Mouse (Mus musculus): ENCODE measurements at regions not wholly inside any gene's neighbourhood (a gene's known extent, or its start where the extent isn't known, plus 50 kb on each side); places are given as distances from the start of the nearest gene placed in this dataset.

DNA sequence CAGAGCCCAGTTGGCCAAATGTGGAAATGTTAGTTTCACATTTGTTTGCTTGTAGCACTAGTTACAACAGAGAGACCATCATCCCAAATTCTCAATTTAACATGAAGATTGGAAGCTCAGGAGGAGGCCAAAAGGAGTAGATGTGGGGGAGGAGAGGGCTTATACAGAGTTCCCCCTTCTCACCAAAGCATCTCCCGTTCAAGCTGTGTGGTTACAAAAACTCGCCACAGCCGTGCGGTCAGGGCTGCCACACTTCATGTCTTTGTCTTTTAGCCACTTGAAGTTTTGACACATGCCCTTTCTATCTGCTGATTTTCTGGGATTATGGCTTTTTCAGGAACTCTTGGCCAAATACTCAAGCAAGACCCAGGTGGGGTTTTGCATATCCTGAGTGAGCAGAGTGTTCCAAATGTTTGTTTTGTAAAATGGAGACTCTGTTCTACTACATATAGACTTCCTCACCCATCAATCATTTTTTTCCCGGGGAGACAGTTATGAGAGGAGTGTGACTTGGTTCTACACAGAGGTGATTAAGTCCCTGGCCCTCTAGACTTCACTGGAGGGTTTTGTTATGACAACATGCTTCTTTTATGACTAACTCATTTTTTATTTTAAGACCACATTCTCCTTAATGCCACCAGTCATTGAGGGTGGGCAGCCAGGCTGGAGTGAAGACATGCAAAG lies 605.4 kb upstream of the Sall1 start:
- DNase-seq (ENCODE audit: low read depth) = no peak

DNA sequence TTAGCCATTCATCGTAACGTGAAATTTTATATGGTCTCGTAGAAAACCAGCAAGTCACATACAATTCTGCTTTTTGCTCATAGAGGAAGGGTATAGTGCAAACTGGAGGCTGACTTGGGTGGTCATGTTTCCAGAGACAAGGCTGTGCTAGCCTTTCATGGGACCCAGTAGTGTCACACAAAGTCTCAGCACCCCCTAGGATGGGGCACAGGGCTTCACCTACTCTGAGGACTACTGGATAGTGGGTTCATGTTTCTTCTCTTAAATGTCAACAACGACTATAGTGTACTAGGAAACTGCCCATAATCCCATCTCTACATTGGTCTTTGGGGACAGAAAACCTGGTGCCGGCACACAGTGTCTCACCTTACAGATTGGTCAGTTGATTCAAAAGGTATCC lies 603.0 kb upstream of the Sall1 start:
- no peak for DNase-seq (ENCODE audit: low read depth)

DNA sequence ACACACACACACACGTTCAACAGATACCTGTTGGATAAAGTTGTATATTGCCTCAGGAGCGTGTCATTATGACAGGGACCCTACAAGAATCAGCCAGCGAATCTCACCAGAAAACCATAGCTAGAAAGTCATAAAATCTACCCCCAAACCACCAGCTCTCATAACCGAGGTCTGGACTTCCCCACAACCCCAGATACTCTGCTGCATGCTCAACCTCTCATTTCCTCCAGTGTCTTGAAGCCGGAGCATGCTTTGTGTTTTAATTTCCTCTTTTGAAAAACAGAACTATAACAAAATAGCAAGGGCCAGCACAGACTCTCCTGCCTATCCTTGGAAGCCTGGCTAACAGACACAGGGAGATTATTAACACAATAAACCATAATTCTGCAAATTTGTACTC lies 597.4 kb upstream of the Sall1 start:
- DNase-seq (ENCODE audit: low read depth) = no peak

DNA sequence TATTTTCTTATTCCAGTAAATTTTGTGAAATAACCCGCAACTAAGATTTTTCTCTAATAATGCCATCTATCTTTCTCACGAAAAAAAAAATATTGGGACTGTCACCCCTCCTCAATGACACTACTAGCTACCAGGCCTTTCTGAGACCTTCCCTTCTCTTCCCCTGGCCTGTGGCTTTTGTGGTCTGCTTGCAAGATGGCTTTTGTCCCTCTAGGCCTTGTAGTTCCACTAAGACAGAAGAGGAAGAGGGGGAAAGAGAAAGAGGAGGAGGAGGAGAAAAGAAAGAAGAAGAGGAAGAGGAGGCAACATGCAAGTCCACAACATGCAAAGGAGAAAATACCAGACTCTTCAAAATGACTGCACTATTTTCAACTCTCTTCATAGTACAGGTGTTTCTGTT lies 590.9 kb upstream of the Sall1 start:
- DNase-seq (ENCODE audit: low read depth) = no peak

DNA sequence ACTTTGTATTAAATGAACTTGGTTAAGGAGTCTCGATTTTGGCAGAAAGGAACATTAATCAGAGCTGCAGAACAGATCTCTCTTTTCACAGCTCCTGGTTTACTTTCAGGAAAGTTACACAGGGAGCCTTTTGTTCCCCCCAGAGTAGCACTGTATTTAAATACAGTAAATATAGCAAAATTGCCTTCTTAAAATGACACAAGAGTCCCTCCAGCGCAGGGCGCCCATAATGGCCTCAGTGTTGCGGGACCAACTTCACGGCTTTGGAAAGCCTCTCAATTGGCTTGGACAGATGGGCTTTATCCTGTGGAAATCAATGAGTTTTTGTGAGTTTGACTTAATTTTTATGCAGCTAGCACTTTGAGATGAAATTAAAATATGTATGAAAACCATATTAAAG lies 588.3 kb upstream of the Sall1 start:
- DNase-seq (ENCODE audit: low read depth) = no peak

DNA sequence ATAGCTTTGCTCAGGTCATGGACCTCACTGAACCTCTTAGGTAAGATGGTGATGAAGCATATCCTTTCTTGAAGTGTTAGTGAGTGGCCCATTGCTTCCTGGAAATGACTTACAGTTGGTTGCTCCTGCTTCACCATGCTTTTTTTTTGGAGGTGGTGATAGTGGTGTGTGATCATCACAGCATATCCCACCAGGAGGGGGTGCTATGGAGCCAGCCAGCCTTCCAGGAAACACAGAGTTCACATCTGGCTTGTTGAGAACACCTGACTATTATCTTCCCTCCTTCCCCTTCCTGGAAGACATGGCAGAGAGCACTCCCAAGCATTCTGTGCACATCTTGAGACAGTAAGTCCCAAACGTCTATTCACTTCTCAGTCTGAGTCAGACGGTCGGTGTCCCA lies 586.6 kb upstream of the Sall1 start:
- DNase-seq (ENCODE audit: low read depth) = no peak

DNA sequence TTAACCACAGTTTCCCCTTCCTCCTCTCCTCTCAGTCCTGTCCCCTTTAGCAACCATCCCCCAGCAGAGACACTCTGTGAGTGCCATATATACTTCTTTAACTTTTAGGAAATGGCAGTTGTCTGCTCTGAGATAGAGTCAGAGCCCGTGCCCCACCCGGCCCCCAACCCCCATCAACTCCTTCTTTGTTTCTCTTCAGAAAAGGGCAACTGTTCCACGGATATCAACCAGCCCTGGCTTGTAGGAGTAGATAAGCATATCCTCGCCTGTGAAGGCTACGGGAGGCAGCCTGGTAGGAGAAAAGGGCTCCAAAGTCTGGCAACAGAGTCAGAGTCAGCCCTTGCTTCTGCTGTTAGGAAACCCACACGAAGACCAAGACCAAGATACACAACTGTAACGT lies 574.1 kb upstream of the Sall1 start:
- DNase-seq (ENCODE audit: low read depth) = no peak

DNA sequence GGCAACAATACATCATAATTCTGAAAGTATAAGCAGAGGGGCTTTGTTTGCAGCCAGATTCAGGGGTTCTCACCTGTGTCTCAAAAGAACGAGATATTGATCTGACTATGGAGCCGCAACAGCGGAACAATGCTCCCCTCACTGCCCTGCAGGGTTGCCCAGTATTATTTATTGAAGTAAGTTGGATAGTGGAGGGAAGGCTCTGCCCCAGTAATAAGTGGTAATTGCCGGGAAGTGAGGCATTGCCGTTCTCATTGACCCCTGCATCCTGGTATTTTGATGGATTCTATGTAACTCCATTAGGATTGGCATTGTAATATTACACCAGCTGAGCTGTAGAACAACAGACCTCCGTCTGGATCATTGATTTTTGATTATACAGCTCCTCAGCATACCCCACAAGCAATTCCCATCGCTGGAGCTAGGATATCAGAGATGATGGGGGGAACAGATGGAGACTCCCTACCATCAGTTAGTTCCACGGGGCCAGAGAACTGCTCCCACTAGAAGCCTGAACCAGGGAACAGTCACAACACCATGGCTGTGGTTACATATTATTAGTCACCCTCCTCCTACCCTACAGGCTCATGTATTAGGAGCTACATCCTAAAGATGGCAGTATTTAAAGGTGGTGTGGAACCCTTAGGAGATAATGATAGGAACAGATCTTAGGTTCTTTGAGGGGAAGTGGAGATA lies 572.0 kb upstream of the Sall1 start:
- DNase-seq (ENCODE audit: low read depth) = no peak

DNA sequence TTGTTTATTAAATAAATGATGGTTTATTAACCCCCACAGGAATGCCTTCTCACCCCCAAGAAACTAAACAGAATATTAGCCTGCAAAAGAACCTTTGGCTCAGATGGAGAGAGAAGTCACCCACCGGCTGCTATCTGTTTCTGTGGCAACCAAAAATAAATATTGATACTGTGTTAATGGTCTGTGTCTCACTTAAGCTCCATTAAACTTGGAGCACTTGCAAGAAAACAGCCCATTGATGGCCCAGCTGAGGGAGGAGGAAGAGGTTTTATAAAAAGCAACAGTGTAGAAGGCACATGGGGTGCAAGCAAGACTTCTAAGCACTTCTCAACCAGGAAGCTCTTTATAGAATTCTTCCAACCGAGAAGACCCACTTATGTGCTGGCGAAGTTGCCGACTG lies 565.1 kb upstream of the Sall1 start:
- DNase-seq (ENCODE audit: low read depth) = no peak

DNA sequence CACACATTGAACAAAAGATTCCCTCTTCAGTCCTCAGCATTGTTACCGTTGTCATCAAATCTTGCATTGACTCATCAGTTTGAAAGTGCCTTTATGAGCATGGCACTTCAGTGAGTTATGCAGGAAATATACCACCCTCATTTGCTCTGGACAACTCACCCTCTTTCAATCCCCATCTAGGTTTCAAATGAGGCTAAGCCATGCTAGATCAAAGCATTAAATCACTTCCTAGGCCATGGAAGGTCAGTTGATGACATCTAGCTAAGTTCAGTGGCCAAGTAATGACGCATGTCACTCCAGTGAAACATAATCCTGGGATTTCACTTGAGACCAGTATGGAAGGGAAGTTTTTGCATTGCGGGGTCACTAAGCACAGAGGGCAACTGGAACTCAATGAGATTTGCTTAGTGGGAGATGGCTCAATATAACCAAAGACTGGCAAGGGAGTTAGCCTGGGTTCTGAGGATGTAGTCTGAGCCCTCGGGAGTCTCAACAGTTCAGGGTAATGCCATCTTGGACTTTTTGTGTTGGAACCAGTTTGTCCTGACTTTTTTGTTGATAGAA lies 562.0 kb upstream of the Sall1 start:
- DNase-seq (ENCODE audit: low read depth) = no peak

DNA sequence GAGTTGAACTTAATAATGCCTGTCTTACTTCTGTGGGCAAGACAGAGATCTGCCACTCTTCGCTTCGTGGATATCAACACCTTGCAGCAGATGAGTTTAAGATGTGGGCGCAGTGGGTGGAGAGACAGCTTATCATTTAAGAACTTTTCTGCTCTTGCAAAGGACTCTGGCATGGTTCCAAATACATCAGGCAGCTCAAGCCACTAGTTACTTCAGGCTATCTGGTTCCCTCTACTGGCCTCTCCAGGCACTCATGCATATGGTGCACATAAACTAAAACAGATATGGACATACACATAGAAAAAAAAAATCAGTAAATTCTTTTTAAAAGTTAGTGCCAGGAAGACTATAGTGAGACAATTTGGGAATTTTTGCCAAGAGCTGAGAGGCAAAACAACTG lies 560.5 kb upstream of the Sall1 start:
- no peak for DNase-seq (ENCODE audit: low read depth)

DNA sequence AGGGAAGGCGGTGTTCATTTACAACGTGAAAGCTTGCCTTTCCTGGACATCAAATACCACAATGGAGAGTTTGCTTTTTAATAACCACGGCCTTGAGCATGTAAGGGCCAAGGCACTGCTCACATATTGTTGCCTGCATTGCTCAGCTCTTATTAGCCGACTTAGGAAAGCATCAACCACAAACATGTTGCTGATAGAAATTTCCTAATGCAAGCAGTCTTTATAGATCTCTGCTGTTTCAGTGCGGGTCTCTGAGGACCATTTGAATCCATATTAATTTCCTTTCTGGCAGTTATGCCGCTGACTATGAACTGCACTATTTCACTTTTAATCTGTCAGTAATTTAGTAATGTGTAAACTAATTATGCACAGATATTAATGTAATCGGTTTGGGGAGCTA lies 552.4 kb upstream of the Sall1 start:
- no peak for DNase-seq (ENCODE audit: low read depth)

DNA sequence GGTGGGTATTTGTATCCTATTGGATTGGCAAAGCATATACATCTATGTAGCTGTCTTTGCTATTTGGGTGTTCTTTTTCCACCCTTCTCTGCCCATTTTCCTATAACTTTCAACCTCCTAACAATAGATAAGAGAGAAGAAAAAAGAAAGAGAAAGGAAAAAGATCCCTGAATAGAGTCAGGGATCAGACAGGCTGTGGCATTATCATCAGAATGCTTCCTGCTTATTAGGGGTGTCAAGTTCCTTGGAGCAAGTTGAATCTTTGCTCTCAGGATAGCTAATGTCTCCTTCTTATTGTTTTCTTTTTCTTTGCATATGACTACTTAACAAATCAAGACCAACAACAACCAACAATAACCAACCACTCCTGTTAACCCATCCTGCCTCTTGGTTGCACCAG lies 539.1 kb upstream of the Sall1 start:
- no peak for DNase-seq (ENCODE audit: low read depth)

DNA sequence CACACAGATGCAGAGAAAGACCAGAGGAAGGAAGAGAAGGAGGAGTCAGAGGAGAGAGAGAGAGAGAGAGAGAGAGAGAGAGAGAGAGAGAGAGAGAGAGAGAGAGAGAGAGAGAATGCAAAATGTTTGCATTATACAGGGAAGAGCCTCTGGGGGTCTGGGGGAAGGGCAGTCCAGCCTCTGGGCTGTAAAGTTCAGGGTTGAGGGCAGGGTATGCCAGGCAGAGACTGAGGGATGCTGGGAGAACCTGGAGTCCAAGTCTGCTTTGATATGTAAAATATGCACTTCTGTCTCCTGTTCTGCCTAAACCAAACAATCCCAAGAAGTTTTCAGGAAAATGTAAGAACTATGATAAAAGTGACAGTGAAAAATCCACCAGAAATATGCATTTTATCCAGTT lies 538.6 kb upstream of the Sall1 start:
- no peak for DNase-seq (ENCODE audit: low read depth)

DNA sequence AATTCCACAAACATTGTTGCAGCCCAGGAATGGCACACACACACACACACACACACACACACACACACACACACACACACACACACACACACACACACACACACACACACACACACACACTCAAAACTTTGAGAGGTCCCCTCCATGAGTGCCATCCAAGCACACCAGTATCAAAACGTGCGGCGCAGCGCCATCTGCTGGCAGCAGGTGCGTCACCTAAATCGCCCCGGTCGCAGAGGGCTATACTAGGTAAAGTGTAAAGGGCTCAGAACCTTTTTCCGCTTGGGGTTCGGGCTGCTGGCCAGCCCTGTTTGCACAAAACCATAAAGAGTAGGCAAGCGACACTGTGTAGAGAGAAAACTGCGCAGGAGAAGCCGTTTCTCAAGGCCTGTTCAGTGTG lies 527.9 kb upstream of the Sall1 start:
- DNase-seq (ENCODE audit: low read depth) = no peak

DNA sequence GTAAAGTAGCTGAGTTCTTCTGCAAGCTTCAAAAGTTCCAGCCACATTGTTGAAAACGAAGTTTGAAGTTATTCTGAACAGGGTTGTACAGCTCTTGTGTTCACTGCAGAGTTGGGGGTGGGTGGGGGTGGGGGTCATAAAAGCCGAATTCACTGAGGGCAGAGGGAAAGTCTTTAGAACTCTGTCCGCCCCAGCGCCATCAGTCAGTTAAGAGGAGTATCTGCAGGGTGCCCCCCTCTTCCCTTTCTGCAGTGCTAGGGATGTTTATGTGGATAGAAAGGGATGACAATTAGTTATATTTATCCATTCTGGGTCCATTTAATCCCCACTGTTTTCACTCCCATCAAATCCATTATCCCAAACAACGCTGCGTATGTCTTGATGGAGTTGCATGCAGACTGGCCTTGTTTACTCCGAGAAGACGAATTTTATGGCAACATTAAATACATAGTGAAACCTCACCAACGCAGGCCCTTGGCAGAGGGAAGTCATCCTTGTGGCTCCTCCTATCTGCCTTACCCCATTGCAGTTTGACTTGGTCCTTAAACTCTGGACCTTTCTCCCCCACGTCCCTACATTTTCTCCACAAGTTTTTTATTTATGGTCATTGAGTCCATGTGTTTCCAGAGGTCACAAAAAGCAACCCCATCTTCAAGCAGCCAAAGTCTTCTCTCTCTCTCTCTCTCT lies 526.8 kb upstream of the Sall1 start:
- no peak for DNase-seq (ENCODE audit: low read depth)

DNA sequence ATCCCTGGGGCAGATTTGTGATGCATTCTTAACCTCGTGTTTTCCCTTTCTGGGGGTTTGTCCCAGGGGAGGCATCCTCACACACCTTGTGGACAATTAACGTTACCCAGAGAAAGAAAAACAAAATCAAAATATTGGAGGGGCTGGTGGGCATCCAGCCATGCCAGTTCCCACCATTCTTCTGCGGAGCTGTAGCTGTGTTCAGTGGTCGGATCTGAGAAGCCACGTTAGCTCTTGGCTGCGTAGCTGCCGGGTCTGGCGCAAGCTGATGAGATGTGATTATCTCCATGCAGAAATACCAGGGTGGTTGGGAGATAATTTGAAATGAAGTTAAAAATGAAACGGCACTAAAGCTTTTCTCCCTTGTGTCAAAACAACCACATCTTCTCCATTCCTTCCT lies 525.4 kb upstream of the Sall1 start:
- no peak for DNase-seq (ENCODE audit: low read depth)

DNA sequence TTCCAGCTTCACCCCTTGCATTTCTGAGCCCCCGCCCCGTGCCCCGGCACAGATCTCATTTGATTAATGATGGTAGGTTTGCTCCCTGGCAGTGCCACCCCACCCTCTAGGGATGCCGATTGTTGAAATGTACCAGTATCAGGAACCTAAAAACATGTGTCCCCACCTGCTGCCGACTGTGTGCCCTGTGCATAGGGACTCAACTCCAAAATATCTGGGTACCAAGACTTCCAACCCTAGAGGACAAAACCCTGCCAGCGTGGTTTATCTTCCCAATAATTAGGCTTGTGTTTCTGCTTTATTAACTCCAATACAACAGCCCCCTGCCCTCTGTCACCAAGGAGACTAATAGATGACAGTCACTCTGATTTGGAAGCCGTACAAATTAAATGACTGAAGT lies 524.7 kb upstream of the Sall1 start:
- DNase-seq (ENCODE audit: low read depth) = no peak

DNA sequence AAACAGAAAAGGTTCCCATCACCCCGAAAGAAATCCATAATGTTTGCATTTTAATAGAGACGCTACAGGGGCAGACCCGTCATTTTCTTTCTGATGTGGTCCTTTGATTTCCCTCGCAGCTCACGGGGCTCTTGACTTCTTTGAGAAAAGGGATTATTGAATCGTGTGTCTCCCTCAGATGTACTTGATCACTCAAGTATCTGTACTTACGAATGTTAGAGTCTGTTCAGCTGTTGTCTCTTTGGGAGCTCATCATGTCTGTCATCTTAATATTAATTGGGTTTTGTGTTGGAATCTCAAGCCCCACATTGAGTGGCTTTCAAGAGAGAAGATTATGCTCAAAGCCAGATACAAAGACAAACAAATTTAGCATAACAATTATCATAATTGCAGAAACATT lies 523.0 kb upstream of the Sall1 start:
- DNase-seq (ENCODE audit: low read depth) = no peak

DNA sequence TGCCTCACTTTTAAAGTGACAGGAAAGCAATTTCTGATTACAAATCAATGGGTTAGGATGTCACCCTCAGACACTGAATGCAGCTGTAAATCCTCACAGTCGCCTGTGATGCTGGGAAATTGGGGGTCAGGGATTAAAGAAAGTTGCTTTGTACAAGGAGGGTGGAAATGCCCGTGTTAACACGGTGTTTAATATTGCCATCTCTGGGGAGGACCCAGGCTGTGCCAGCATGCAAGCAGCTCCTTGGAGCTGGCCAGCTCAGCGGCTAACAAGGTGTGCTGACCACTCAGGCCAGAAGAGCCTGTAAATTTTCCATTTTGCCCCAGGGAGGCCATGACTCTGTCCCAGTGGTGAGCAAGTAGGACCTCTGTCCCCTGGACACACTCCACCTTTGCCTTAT lies 522.5 kb upstream of the Sall1 start:
- no peak for DNase-seq (ENCODE audit: low read depth)

DNA sequence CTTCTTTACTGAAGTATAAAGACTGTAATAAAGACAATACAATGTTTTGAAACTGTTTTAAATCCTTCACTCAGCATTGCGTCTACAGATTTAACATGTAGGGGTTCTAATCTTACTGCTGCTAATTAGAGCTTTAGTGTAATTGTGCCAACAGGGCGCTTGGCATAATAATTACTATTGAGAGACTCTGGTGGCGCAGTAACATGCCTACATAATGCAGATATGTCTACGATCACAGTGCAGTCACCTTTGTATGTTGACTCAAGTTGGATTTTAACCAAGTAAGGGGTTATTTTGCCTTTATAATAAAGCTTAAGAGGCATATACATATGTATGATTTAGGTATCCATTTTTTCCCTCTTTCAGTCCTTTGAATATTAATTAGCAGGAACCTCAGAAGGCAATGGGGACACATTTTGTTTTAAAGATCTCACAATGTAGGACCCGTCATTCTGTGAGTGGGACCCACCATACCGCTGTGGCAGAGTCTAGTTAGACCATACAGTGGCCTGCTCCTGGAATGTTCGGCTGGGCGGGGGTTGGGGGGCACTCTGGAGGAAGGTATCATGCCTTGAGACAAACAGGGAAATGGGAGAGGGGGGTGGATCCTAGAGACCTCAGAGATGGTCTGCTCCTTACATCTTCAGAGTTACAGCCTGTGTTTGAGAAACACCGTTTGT lies 521.3 kb upstream of the Sall1 start:
- no peak for DNase-seq (ENCODE audit: low read depth)

DNA sequence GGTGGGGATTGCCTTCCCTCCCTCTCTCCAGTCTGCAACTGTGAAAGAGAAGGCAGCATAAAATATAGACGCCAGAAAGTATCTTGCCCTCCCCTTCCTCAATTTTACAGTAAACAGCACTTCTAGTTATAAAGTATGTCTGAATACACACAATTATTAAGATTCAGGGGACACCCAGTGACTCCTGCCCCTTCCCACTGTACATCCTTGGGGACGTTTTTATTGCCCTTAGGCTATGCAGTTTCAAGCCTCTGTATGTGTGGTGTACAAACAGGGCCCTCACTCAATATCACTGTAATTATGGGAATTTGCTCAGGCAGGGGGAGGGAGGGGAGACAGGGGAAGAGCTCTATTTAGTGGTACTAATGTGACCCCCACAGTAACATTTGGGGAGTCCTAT lies 519.6 kb upstream of the Sall1 start:
- no peak for DNase-seq (ENCODE audit: low read depth)

DNA sequence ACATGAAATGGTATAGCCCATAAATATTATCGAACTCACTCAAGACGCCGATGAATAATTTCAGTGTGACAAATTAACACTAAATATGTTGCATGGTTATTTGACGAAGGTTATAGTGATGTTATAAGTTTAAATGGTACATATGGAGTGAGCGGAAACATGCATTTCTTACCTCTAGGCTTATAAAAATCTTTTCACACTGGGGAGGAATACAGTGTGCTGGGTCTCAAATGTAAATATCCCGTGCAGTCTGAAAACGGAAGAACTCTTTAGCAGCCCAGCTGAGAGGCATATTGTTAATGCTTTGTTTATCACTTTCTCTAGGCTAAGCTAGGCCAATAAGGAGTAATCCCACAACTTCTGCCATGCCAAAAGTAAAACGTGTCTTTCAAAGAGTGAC lies 518.6 kb upstream of the Sall1 start:
- no peak for DNase-seq (ENCODE audit: low read depth)

Data from fibroblast of lung, adult 2 months (primary cell).